Mouse (Mus musculus) intestine, embryonic 14.5 days (tissue): ENCODE measurements around the gene Btrc. TPM values are rescaled to one million over a fixed set of nuclear protein-coding genes. Genes with fewer than 3 reads are reported as not detected.

Experiments
- ATAC-seq: fragments of 200-750 bp; cut with Nextera tagmentation; replicated peaks from 2 replicates; pipeline ENCODE4 v1.8.0; 2017; ENCODE audit warnings: low read depth, moderate number of reproducible peaks, moderate TSS enrichment, moderate library complexity; ENCODE audit not compliant: low FRiP score, low TSS enrichment
- DNase-seq: peaks from one replicate; pipeline ENCODE4 v3.0.0-alpha.2; 2018; ENCODE audit warnings: low spot score
- H3K27ac ChIP-seq: fragments of 300-500 bp; sonication (generic); 2 replicates; pipeline ENCODE4 v1.5.1; 2014; ENCODE audit warnings: low read depth, mild to moderate bottlenecking, control low read depth
- H3K27me3 ChIP-seq: fragments of 300-500 bp; sonication (generic); replicated peaks from 2 replicates; pipeline ENCODE4 v1.6.1; 2014; ENCODE audit warnings: low read length, control low read depth; ENCODE audit not compliant: control insufficient read depth, insufficient read depth
- H3K36me3 ChIP-seq: fragments of 300-500 bp; sonication (generic); 2 replicates; pipeline ENCODE4 v1.6.1; 2014; ENCODE audit warnings: low read length, control low read depth; ENCODE audit not compliant: control insufficient read depth, insufficient read depth
- H3K4me1 ChIP-seq: fragments of 300-500 bp; sonication (generic); replicated peaks from 2 replicates; pipeline ENCODE4 v1.6.1; 2014; ENCODE audit warnings: low read length, control low read depth, mixed read lengths; ENCODE audit not compliant: control insufficient read depth, insufficient read depth
- H3K4me2 ChIP-seq: fragments of 300-500 bp; sonication (generic); 2 replicates; pipeline ENCODE4 v1.6.1; 2014; ENCODE audit warnings: low read length
- H3K4me3 ChIP-seq: fragments of 300-500 bp; sonication (generic); 2 replicates; pipeline ENCODE4 v1.5.1; 2014; ENCODE audit warnings: low read depth, low read length, control low read depth, mixed read lengths
- H3K9ac ChIP-seq: fragments of 300-500 bp; sonication (generic); 2 replicates; pipeline ENCODE4 v1.6.1; 2014; ENCODE audit warnings: mild to moderate bottlenecking, low read length
- H3K9me3 ChIP-seq: fragments of 300-500 bp; sonication (generic); 2 replicates; pipeline ENCODE4 v1.6.1; 2016; ENCODE audit warnings: low read length, control low read depth; ENCODE audit not compliant: control insufficient read depth
- WGBS: fragments of 180-500 bp; shearing (Covaris S2); extraction: QIAGEN DNeasy Blood & Tissue Kit; methylation state at CpG from one replicate; pipeline ENCODE4 v1.1.7; 2014; 5-methylcytosine and 5-hydroxymethylcytosine counted together
- polyA plus RNA-seq: library from polyadenylated mRNA; unstranded; fragments of >200 nt; fragmentation: Nextera tagmentation; extraction: Ambion mirVana; gene quantifications from 2 replicates; pipeline ENCODE4 v1.2.1, GENCODE M21; 2014

The Btrc gene
- polyA plus RNA-seq, 1 experiment from 2014 or later = 38.0 TPM

DNA sequence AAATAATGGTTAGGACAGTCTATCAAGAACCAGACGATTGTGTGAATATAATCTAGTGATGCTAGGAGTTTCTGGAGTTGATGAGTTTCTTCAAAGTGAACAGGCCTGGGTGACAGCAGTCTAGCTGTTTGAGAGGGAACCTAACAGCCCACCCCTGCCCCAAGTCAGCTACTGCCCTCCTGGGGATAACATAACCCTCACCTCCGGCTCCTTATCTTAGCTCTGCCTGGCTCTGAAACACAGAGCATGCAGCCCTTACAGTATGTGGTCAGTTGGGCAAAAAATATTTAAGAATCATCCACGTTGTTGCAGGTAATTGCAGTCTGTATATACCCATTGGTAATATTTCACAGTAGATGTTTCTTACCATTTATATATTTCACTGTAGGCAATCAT is 123.5 kb downstream of the Btrc start:
- whole genome bisulfite sequencing = 74% methylated on average over 3 of the region's 3 CpGs
- Histone ChIP-seq H3K36me3 (no peaks in the 10 kb centered on the region), H3K27ac (no peak overlapping the region), H3K9me3 (no peaks in the 10 kb centered on the region), H3K4me3 (no peak overlapping the region), H3K9ac (no peak overlapping the region), H3K4me2 (no peak overlapping the region), H3K27me3 (no peaks in the 10 kb centered on the region), H3K4me1 (no peaks in the 10 kb centered on the region)
- DNase-seq (no peak), ATAC-seq (no peak)

GRCm38 (mm10) chr19:45489961-45490360 is 126.4 kb downstream of the Btrc start:
- Histone ChIP-seq H3K36me3 (no peaks in the 10 kb centered on the region), H3K4me1 (no peaks in the 10 kb centered on the region), H3K9ac (no peak overlapping the region), H3K9me3 (no peaks in the 10 kb centered on the region), H3K4me3 (no peak overlapping the region), H3K27ac (no peak overlapping the region), H3K27me3 (no peaks in the 10 kb centered on the region), H3K4me2 (no peak overlapping the region)
- 60% methylated on average over 6 of the region's 6 CpGs for WGBS
- no peak for DNase-seq
- ATAC-seq = no peak

DNA sequence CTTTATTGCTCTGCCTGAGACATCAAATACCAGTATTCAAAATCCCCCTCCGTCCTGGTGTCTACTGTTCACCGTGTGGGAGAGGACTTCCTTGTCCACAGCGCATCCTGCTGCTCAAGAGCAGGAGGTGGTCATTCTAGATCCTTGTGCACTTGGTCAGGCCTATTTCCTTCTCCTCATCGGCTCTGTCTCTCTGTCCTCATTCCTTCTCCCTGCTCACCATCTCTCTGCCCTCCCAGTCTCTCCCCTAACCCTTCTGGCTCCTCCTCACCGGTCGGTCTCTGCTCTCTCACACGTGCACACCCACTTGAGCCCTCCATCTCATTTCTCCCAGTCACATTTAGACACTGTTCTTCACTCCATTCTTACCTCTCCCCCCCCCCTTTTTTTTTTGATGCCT is 127.7 kb downstream of the Btrc start:
- Histone ChIP-seq H3K4me2 (no peak overlapping the region), H3K9me3 (no peaks in the 10 kb centered on the region), H3K4me1 (no peaks in the 10 kb centered on the region), H3K27ac (no peak overlapping the region), H3K36me3 (no peaks in the 10 kb centered on the region), H3K27me3 (no peaks in the 10 kb centered on the region), H3K4me3 (no peak overlapping the region), H3K9ac (no peak overlapping the region)
- 71% methylated on average over 7 of the region's 7 CpGs for WGBS
- ATAC-seq = no peak
- no peak for DNase-seq

DNA sequence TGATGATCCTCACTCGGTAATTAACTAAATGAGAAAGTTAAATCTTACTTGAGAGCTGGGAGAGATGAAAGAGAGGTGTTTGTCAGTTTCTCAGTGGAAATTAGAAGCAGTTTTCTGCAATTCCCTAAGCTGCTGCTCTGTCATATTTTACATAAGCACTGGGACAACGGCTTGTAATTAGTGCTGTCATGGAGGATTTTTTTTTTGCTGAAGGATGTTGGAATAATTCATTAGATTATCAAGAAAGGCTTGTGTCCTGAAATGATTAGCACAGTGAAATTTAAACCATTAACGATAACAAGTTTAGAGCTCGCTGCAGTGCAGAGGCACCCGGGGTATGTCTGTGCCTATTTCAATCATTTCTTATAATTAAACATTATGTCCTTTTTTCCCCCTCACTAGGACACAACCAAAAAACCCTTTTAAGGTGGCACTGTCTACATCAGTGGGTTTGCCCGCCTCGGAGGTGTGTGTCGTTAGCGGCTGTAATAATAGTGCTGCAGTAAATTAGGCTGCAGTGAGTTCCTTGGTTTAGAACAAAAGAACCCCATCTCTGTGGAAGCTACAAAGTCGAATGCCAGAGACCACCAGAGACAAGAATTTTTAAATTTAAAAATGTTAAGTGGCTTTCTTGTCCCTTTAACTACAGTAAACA is 130.7 kb downstream of the Btrc start:
- no peak overlapping the region for H3K27ac ChIP-seq
- WGBS = 73% methylated on average over 10 of the region's 10 CpGs
- H3K4me2 ChIP-seq = no peak overlapping the region
- DNase-seq (no peak), ATAC-seq (no peak)
- H3K9me3 ChIP-seq = no peaks in the 10 kb centered on the region
- no peaks in the 10 kb centered on the region for H3K27me3 ChIP-seq
- H3K4me1 ChIP-seq = no peaks in the 10 kb centered on the region
- no peaks in the 10 kb centered on the region for H3K36me3 ChIP-seq
- no peak overlapping the region for H3K9ac ChIP-seq
- no peak overlapping the region for H3K4me3 ChIP-seq

DNA sequence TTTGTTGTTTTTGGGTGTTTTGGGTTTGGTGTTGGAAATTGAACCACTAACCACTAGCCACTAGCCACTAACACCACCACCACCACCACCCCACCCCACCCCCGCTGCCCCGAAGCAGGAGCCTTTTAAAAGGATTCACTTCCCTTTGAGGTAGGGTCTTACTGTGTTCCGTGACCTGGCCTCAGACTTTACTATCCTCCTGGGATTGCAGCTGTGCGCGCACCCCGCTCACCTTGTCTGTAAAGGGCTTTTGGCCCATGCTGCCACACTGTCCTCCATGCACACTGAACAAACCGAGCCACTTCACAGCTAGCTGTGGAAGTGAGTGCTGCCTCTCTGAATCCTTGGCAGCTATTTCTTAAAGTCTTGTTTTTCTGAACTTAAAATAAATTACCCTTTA is 141.9 kb downstream of the Btrc start:
- Histone ChIP-seq H3K27me3 (no peaks in the 10 kb centered on the region), H3K4me1 (no peaks in the 10 kb centered on the region), H3K27ac (no peak overlapping the region), H3K9me3 (no peaks in the 10 kb centered on the region), H3K4me2 (no peak overlapping the region), H3K36me3 (peaks cover 10% of the 10 kb centered on the region), H3K9ac (no peak overlapping the region), H3K4me3 (no peak overlapping the region)
- WGBS = 84% methylated on average over 7 of the region's 7 CpGs
- DNase-seq (no peak), ATAC-seq (no peak)

DNA sequence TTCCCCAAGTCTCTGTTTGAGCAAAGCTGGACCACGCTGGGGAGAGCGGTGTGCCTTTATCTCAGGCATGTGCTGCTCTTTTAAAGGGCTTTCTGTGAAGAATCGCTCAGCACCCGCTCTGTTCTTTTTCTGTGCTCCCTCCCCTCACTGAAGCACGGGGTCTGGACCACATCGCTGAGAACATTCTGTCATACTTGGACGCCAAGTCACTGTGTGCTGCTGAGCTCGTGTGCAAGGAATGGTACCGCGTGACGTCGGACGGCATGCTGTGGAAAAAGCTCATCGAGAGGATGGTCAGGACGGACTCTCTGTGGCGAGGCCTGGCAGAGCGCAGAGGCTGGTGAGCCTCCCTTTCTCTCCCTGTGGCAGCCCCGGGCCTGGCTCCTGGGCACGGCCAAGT is 144.0 kb downstream of the Btrc start:
- ATAC-seq (no peak), DNase-seq (no peak)
- no peak overlapping the region for H3K27ac ChIP-seq
- H3K4me2 ChIP-seq = no peak overlapping the region
- H3K9me3 ChIP-seq = no peaks in the 10 kb centered on the region
- 63% methylated on average over 19 of the region's 19 CpGs for WGBS
- H3K4me1 ChIP-seq = no peaks in the 10 kb centered on the region
- H3K36me3 ChIP-seq = peaks cover 10% of the 10 kb centered on the region
- H3K9ac ChIP-seq = no peak overlapping the region
- H3K27me3 ChIP-seq = no peaks in the 10 kb centered on the region
- no peak overlapping the region for H3K4me3 ChIP-seq

DNA sequence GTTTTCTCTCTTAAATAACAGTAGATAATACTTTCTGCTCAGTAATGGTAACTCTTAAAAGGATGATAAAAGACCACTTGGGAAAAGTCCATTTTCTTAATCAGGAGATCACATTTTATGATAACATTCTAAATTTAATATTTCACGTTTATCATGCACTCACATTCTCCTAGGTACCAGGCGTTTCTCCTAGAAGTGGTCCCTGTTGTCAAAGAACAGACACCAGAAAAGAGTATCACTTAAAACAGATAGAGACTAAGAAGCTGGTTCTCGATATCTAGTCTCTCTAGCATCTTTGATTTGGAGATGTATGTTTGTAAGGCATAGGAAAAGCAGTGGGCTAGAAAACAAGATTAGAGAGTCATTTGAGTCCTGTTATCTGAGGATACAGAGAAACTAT is 147.1 kb downstream of the Btrc start:
- no peak for DNase-seq
- Histone ChIP-seq H3K36me3 (peaks cover 33% of the 10 kb centered on the region), H3K4me3 (no peak overlapping the region), H3K27ac (no peak overlapping the region), H3K9ac (no peak overlapping the region), H3K4me1 (no peaks in the 10 kb centered on the region), H3K27me3 (no peaks in the 10 kb centered on the region), H3K9me3 (no peaks in the 10 kb centered on the region), H3K4me2 (no peak overlapping the region)
- ATAC-seq = no peak
- 78% methylated on average over 3 of the region's 3 CpGs for WGBS

- peaks cover 40% of the 10 kb centered on the region for H3K36me3 ChIP-seq
- H3K4me3 ChIP-seq = no peak overlapping the region
- H3K9ac ChIP-seq = no peak overlapping the region
- WGBS = 84% methylated on average over 4 of the region's 4 CpGs
- H3K4me1 ChIP-seq = no peaks in the 10 kb centered on the region
- no peaks in the 10 kb centered on the region for H3K9me3 ChIP-seq
- no peaks in the 10 kb centered on the region for H3K27me3 ChIP-seq
- DNase-seq (no peak), ATAC-seq (no peak)
- no peak overlapping the region for H3K27ac ChIP-seq
- H3K4me2 ChIP-seq = no peak overlapping the region
These were observed 147.9 kb downstream of the Btrc start for GRCm38 (mm10) chr19:45511406-45511805.

DNA sequence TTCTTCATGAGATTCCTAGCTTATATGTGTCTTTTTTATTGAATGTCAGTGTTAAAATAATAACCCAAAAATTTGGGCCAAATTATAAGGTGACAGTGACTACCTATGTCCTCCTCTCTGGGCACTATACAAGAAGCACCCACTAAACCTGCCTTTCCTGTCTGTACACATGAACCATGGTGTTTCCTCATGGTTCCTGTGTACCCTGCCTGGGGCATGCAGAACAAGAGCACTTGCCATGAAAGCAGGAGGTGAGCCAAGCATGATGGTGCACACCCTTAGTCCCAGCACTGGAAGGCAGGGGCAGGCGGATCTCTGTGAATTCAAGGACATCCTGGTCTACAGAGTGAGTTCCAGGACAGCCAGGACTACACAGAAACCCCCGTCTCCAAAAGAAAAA is 151.8 kb downstream of the Btrc start:
- no peaks in the 10 kb centered on the region for H3K27me3 ChIP-seq
- peaks cover 62% of the 10 kb centered on the region for H3K36me3 ChIP-seq
- H3K9ac ChIP-seq = no peak overlapping the region
- no peaks in the 10 kb centered on the region for H3K4me1 ChIP-seq
- H3K4me2 ChIP-seq = no peak overlapping the region
- DNase-seq (no peak), ATAC-seq (no peak)
- WGBS = 88% methylated on average over 2 of the region's 2 CpGs
- no peak overlapping the region for H3K4me3 ChIP-seq
- H3K27ac ChIP-seq = no peak overlapping the region
- no peaks in the 10 kb centered on the region for H3K9me3 ChIP-seq
